Mouse (Mus musculus) midbrain, embryonic 16.5 days (tissue): Measurements from ENCODE around the gene Slc25a25. TPM values are rescaled to one million over a fixed set of nuclear protein-coding genes. Genes with fewer than 3 reads are reported as not detected.

Experiments used
- ATAC-seq: fragments of 200-750 bp; cut with Nextera tagmentation; 2 replicates; pipeline ENCODE4 v1.8.0; 2017; ENCODE audit warnings: moderate TSS enrichment
- H3K27ac ChIP-seq: fragments of 300-500 bp; sonication (generic); 2 replicates; pipeline ENCODE4 v1.5.1; 2014; ENCODE audit warnings: mild to moderate bottlenecking, low read length, mixed read lengths
- H3K27me3 ChIP-seq: fragments of 300-500 bp; sonication (generic); 2 replicates; pipeline ENCODE4 v1.6.1; 2014; ENCODE audit warnings: low read depth, low read length, mixed read lengths; ENCODE audit not compliant: control insufficient read depth, insufficient read depth
- H3K36me3 ChIP-seq: fragments of 300-500 bp; sonication (generic); 2 replicates; pipeline ENCODE4 v1.6.1; 2014; ENCODE audit warnings: mild to moderate bottlenecking, low read length, moderate library complexity, mixed read lengths; ENCODE audit not compliant: control insufficient read depth, insufficient read depth
- H3K4me1 ChIP-seq: fragments of 300-500 bp; sonication (generic); 2 replicates; pipeline ENCODE4 v1.6.1; 2014; ENCODE audit warnings: mild to moderate bottlenecking, low read length, mixed read lengths; ENCODE audit not compliant: control insufficient read depth, insufficient read depth
- H3K4me2 ChIP-seq: fragments of 300-500 bp; sonication (generic); 2 replicates; pipeline ENCODE4 v1.6.1; 2014; ENCODE audit warnings: mild to moderate bottlenecking, low read length, mixed read lengths
- H3K4me3 ChIP-seq: fragments of 300-500 bp; sonication (generic); 2 replicates; pipeline ENCODE4 v1.5.1; 2014; ENCODE audit warnings: low read depth, mild to moderate bottlenecking, low read length, moderate library complexity, mixed read lengths
- H3K9ac ChIP-seq: fragments of 300-500 bp; sonication (generic); 2 replicates; pipeline ENCODE4 v1.6.1; 2014; ENCODE audit warnings: low read depth, low read length, mixed read lengths
- H3K9me3 ChIP-seq: fragments of 300-500 bp; sonication (generic); replicated peaks from 2 replicates; pipeline ENCODE4 v1.6.1; 2014; ENCODE audit warnings: mild to moderate bottlenecking, low read length, mixed read lengths; ENCODE audit not compliant: control insufficient read depth, poor library complexity, severe bottlenecking
- WGBS: fragments of 180-500 bp; shearing (Covaris S2); extraction: QIAGEN DNeasy Blood & Tissue Kit; methylation state at CpG from one replicate; pipeline ENCODE4 v1.1.7; 2014; 5-methylcytosine and 5-hydroxymethylcytosine counted together
- polyA plus RNA-seq: library from polyadenylated mRNA; unstranded; fragments of >200 nt; fragmentation: Nextera tagmentation; extraction: Ambion mirVana; gene quantifications from 2 replicates; pipeline ENCODE4 v1.2.1, GENCODE M21; 2015

Slc25a25 gene
- polyA plus RNA-seq, 1 experiment from 2014 or later = 55.1 TPM

DNA sequence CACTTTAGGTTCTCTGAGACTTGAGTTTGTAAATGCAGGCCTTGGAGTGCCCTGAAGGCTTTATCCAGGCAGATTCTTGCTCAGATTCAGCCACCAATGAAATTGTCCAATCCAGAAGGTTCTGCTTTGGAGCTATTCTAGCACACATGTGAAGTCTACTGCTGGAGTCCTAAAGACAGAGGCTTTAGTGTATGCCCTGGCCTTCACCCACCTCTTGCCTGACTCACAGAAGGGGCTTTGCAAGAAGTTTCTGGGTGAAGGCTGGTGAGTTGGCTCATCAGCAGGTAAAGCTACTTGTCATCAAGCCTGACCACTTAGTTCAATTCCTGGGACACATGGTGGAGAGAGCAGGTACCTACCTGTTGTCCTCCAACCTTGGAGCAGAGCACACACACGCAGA is 25.1 kb downstream of the Slc25a25 start:
- Histone ChIP-seq H3K4me1 (peaks cover 57% of the 10 kb centered on the region), H3K27me3 (no peaks in the 10 kb centered on the region), H3K9ac (no peak overlapping the region), H3K9me3 (no peaks in the 10 kb centered on the region), H3K27ac (no peak overlapping the region), H3K4me2 (no peak overlapping the region), H3K36me3 (no peaks in the 10 kb centered on the region), H3K4me3 (no peak overlapping the region)
- 96% methylated on average over 1 of the region's 1 CpGs for WGBS
- no peak for ATAC-seq

- H3K36me3 ChIP-seq = peaks cover 4% of the 10 kb centered on the region
- no peaks in the 10 kb centered on the region for H3K9me3 ChIP-seq
- no peaks in the 10 kb centered on the region for H3K27me3 ChIP-seq
- no peak for ATAC-seq
- H3K27ac ChIP-seq = no peak overlapping the region
- H3K4me2 ChIP-seq = no peak overlapping the region
- peaks cover 57% of the 10 kb centered on the region for H3K4me1 ChIP-seq
- no peak overlapping the region for H3K4me3 ChIP-seq
- 76% methylated on average over 5 of the region's 5 CpGs for WGBS
- H3K9ac ChIP-seq = no peak overlapping the region
These were observed 25.7 kb downstream of the Slc25a25 start for GRCm38 (mm10) chr2:32425568-32425967.

DNA sequence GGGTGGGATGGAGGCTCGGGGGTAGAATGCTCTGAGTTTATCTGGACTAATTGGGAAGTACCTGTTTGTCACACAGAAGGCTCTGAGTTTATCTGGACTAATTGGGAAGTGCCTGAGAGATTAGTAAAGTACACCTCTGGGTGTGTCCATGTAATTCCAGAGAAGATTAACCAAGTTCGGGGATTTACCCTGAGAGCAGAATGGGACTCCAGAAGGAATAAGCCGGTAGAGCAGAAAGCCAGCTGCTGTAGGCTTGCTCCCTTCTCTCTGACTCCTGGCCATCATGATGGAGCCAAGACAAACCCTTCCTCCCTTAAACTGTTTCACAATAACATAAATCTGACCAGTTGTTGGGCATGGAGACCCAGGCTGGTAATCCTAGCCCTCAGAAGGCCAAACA is 26.4 kb downstream of the Slc25a25 start:
- Histone ChIP-seq H3K9ac (no peak overlapping the region), H3K9me3 (no peaks in the 10 kb centered on the region), H3K4me1 (peaks cover 50% of the 10 kb centered on the region), H3K27ac (no peak overlapping the region), H3K4me3 (no peak overlapping the region), H3K4me2 (no peak overlapping the region), H3K36me3 (peaks cover 9% of the 10 kb centered on the region), H3K27me3 (no peaks in the 10 kb centered on the region)
- no peak for ATAC-seq
- 25% methylated on average over 3 of the region's 3 CpGs for WGBS

DNA sequence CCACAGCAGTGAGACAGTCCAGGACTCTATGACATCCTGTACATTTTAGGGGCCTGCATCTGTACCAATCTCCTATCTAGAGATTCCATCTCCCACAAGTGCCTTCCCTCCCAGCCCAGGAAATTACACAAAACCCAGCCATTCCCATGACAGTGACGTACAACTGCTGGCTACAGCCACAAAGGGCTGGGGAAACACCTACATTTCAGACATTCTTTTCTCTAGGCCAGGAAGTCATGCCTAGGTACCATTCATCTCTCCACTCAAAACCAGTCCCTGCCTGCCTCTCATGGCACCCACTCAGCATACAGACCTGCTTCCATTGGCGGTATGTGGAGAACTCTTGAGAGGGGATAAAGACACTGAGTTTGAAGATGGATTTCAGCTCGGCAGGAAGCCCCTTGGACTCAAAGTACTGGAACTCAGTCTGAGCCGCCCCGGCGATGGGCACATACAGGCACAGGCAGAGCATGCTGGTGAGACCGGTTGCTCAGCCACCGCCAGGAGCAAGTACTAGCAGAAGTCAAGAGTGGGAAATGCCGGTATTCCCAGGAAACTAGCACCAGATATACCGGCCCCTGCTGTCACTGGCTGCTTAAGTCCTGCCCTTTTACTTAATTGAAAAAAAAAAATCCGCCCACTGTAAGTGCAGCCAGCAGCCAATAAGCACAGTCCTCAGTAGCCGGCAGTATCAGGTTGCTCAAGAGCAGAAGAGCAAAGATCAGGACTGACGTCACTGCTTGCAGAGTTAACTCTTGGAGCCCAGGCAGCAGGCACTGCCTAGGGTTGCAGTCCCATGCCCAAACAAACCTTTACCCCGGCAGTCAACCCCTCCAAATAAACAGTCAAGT is 27.5 kb downstream of the Slc25a25 start:
- peak overlapping the region; percentile 42 for H3K4me3 ChIP-seq
- H3K36me3 ChIP-seq = peaks cover 13% of the 10 kb centered on the region
- H3K4me1 ChIP-seq = peaks cover 39% of the 10 kb centered on the region
- 3% methylated on average over 14 of the region's 14 CpGs for WGBS
- H3K9me3 ChIP-seq = no peaks in the 10 kb centered on the region
- peak overlapping the region; percentile 61 for H3K9ac ChIP-seq
- peak; percentile 76 for ATAC-seq
- H3K27ac ChIP-seq = peak overlapping the region; percentile 78
- H3K4me2 ChIP-seq = peak overlapping the region; percentile 78
- H3K27me3 ChIP-seq = no peaks in the 10 kb centered on the region

- H3K9me3 ChIP-seq = no peaks in the 10 kb centered on the region
- no peak overlapping the region for H3K27ac ChIP-seq
- 93% methylated on average over 6 of the region's 6 CpGs for WGBS
- no peak overlapping the region for H3K4me3 ChIP-seq
- H3K9ac ChIP-seq = no peak overlapping the region
- no peaks in the 10 kb centered on the region for H3K27me3 ChIP-seq
- ATAC-seq = no peak
- H3K4me1 ChIP-seq = peaks cover 24% of the 10 kb centered on the region
- no peak overlapping the region for H3K4me2 ChIP-seq
- peaks cover 28% of the 10 kb centered on the region for H3K36me3 ChIP-seq
These were observed 29.4 kb downstream of the Slc25a25 start for GRCm38 (mm10) chr2:32421851-32422251.

DNA sequence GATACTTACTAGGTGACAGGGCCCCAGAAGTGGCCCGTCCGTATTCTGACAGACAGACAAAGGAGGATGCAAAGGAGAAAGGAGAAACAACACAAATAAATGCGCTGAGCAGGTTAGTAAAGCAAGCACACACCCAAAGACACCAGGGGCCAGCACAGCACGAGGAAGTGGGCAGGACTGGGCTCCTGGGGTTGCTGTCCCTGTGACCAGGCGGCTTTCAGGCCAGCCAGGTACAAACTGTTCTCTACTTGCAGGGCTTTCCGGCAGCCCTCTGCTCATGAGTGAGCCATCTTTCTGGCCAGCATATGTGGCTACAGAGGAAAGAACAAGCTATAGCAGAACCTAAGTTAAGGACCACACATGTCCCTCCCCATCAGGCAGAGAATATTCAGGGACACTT is 30.6 kb downstream of the Slc25a25 start:
- Histone ChIP-seq H3K27me3 (no peaks in the 10 kb centered on the region), H3K4me1 (peaks cover 24% of the 10 kb centered on the region), H3K9ac (no peak overlapping the region), H3K4me3 (no peak overlapping the region), H3K9me3 (no peaks in the 10 kb centered on the region), H3K27ac (no peak overlapping the region), H3K4me2 (no peak overlapping the region), H3K36me3 (peaks cover 40% of the 10 kb centered on the region)
- WGBS = 81% methylated on average over 6 of the region's 6 CpGs
- no peak for ATAC-seq

DNA sequence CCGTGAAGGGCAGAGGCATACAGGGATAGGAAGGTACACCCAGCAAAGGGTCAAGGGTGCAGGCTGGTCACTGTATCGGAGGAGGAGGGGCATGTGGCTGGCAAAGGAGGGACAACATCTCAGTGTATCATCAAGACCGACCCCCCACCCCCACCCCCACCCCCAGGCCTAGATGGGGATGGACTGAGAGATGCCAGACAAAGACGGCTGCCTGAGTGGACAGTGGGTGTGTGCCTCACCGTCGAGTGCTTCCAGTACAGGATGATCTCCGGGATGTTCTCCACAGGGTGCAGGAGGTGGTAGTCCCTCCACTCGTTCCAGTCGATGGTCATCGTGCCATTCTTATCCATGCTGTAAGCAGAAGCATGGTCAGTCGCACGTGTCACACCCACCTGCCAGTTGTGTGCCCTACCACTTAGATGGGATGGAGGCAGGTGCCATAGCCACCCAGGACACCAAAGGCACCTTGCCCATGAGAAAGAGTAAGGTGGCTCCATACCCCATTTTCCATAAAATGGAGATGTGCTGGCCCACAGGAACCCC is 31.1 kb downstream of the Slc25a25 start:
- H3K27me3 ChIP-seq = no peaks in the 10 kb centered on the region
- peaks cover 24% of the 10 kb centered on the region for H3K4me1 ChIP-seq
- no peak overlapping the region for H3K9ac ChIP-seq
- no peak for ATAC-seq
- 94% methylated on average over 12 of the region's 12 CpGs for WGBS
- H3K27ac ChIP-seq = no peak overlapping the region
- H3K36me3 ChIP-seq = peaks cover 41% of the 10 kb centered on the region
- no peak overlapping the region for H3K4me3 ChIP-seq
- no peak overlapping the region for H3K4me2 ChIP-seq
- H3K9me3 ChIP-seq = no peaks in the 10 kb centered on the region

GRCm38 (mm10) chr2:32419359-32419758 is 31.9 kb downstream of the Slc25a25 start:
- H3K4me2 ChIP-seq = no peak overlapping the region
- ATAC-seq = no peak
- peaks cover 41% of the 10 kb centered on the region for H3K36me3 ChIP-seq
- H3K9ac ChIP-seq = no peak overlapping the region
- no peaks in the 10 kb centered on the region for H3K9me3 ChIP-seq
- H3K4me1 ChIP-seq = peaks cover 17% of the 10 kb centered on the region
- H3K27ac ChIP-seq = no peak overlapping the region
- WGBS = 90% methylated on average over 3 of the region's 3 CpGs
- no peak overlapping the region for H3K4me3 ChIP-seq
- H3K27me3 ChIP-seq = no peaks in the 10 kb centered on the region

- WGBS = 89% methylated on average over 12 of the region's 12 CpGs
- Histone ChIP-seq H3K4me1 (peaks cover 10% of the 10 kb centered on the region), H3K36me3 (peaks cover 41% of the 10 kb centered on the region), H3K27ac (no peak overlapping the region), H3K4me2 (no peak overlapping the region), H3K4me3 (no peak overlapping the region), H3K27me3 (no peaks in the 10 kb centered on the region), H3K9me3 (no peaks in the 10 kb centered on the region), H3K9ac (no peak overlapping the region)
- ATAC-seq = no peak
These were observed 32.7 kb downstream of the Slc25a25 start for GRCm38 (mm10) chr2:32418430-32419151.
